Mouse (Mus musculus) kidney, postnatal 36 days (tissue): Measurements from ENCODE around the gene Meiob.

Experiments used
- DNase-seq, 2 experiments: peaks; one replicate each; pipeline ENCODE4 v3.0.0; 2021 to 2022; ENCODE audit warnings: mixed read lengths in 2 of 2

Gene Meiob

GRCm38 (mm10) chr17:24874405-24874745, 70.3 kb downstream of the Meiob start:
- no peak for DNase-seq

DNA sequence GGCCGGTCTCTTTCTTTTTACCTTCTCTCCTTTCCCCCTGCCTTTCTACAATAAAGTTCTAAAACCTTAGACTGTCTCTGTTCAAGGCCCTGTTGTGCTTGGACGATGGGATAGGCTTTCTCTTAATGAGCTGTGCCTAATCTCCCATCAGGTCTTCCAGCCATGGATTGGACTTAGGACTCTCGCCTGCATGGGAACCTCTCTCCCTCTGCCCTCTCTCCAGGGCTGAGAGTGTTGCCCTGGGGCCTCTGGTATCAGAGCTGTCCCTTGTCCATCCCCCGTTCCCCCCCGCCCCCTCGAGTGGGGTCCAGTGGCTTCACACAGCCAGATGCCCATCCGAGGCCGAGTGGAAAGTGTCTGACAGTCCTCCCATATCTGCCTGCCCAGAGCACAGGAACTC, 70.9 kb downstream of the Meiob start:
- DNase-seq, result peak in 1 of 2 experiments; percentile 41

- peak; percentile 79 to 83 for DNase-seq
Observed at GRCm38 (mm10) chr17:24877336-24878116, 73.4 kb downstream of the Meiob start.

DNA sequence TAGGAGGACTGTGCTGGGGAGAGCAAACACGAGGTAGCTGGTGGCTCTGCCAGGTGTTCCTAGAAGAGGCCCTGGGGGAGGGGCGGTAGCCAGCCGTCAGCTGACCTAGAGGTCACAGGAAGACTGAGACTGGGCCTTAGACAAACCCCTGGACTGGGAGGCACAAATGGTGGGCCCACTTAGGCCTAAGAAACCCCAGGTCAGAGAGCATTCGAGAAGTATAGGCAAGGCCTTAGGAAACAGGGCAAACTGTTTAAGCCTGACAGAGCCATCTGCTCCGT, 74.0 kb downstream of the Meiob start:
- DNase-seq, result peak; percentile 94

DNA sequence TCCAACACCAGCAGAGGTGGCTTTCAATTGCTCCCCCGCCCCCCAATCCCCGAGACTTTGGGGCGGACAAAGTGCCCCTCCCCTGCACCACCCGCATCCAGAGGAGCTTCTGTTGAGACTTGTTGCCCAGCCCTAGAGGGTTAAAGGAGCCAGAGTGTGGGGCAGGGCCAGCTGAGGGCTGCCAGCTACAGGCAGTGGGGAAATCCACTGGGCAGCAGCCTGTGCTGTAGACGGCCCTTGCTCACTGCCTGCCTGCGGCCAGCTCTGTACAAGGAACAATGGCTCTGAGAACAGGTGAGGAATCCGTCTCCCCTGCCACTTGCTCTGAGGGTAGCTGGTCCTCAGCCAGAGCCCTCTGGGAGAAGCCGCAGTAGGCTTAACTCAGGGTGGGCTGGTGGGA, 74.4 kb downstream of the Meiob start:
- DNase-seq, result peak; percentile 50 to 61

DNA sequence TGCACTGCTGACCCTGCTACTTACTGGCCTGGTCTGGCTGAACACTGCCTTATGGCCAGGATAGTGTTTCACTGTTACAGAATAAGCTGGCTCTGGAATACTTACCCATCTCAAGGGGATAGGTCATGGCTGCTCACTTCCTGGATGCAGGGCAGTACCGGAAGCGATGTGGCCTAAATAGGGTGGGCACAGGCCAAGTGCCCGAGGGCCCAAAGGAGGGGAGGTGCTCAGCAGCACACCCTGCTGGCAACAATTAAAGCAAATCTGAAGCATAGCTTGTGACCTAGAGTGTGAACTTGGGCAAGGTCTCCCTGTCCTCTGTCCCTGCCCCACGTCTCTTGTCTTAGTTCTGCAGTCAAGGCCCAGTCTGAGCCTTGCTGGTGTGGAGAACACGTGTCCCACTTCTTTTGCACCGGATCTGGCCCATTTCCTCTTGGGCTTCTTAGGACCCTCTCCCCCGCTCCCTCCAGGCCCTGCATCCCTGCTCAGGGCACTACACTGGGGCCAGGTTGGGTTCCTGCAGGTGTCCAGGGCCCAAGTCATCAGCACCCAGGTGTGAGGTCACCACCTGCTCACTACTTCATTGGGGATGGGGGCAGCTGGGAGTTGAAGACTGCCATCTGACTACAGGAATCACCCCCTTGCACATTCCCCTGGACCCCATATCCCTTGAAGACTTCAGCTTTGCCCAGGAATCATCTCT, 77.8 kb downstream of the Meiob start:
- peak; percentile 52 to 79 for DNase-seq

DNA sequence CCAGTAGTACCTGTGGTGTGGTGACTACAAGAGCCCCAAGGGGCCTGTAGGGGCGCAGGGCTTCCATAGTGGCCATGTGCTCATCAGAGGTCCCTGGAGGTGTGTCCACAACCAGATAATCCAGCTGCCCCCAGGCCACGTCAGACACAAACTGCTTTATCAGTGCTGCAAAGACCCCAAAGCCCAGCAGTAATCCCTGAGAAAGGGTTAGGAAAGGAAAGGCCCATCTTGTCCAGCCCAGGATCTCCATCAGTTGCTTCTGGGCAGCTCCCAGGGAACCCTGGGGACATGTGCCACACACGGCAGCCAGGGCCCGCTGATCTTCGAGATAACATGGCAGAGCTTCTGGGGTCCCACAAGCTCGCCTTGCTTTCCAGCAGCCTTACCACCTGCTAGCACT, 80.3 kb downstream of the Meiob start:
- DNase-seq, result no peak

DNA sequence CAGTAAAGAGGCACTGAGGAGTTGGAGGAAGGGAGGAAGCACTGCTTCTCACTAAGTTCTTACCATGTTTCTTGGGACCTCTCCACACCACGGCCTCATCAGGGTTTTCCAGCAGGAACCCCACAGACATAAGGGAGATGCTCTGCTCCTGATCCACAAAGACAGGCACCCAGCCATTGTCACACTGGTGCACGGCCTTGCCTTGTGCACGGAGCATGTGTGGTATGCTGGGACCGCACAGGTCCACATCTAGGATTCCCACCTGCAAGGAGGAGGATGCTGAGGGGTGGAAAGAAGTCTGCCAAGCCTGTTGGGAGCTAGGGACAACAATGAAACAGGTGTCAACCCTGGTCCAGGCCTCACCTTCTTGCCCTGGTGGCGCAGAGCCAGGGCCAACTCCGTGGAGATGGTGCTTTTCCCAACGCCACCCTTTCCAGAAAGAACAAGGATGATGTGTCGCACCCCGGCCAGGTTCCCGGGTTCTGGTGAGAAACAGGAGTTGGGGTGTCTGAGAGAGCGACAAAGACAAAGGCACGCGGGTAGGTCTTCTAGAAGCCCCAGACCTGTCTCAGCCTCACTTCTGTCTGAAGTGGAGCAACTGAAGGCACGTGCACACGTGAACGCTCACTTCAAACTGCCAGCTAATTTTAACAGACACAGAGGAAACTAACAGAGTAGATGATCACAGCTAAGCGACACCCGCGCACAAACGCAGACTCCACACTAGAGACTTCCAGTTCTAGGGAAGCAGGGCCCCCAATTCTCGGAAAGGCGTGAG, 81.5 kb downstream of the Meiob start:
- DNase-seq, result no peak

DNA sequence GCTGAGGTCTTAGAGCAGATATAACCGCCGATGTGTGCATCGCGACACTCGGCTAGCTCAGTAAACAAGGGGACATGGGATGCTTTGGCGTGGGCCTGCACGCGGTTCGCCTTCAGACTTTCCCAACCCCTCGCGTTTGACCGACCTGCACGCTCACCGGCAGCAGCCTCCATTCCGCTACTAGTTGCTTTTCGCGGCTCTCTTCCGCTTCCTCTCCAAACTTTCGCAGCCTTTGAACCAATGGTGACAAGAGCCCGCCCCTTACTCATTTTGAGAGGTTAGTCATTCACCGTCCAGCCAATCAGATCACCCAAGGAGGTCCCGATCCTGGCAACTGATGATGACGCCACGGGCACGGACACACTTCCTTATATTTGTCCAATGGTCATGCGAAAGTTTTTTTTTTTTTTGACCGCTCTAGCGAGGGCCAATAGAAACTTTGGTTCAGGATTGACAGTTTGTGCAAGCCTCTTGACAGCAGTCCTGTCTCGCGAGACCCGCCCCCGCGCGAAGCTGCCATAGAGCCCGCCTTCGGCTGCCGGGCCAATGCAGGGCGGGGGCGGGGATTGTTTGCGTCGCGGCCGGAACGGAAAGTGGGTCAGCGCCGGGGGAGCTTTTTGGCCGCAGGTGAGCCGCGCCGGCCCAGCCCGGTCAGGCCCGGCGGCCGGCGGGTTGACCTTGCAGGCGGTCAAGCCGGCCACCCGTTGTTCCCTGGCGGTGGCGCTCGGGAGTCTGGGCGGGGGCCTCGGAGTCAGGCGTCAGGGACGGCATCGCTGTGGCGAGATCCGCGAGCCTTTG, 82.2 kb downstream of the Meiob start, which contains the start of the genes Nubp2 and Spsb3:
Gene Nubp2, minus strand, starts transcription at position 216 of the 798 bp plus-strand sequence.
Gene Spsb3, plus strand, starts transcription at position 510 of the 798 bp plus-strand sequence.
- peak; percentile 99 to 100 for DNase-seq

GRCm38 (mm10) chr17:24886932-24887271, 82.8 kb downstream of the Meiob start:
- DNase-seq, result no peak

- DNase-seq, result peak in 1 of 2 experiments; percentile 12
Observed at GRCm38 (mm10) chr17:24887291-24888080, 83.4 kb downstream of the Meiob start.

DNA sequence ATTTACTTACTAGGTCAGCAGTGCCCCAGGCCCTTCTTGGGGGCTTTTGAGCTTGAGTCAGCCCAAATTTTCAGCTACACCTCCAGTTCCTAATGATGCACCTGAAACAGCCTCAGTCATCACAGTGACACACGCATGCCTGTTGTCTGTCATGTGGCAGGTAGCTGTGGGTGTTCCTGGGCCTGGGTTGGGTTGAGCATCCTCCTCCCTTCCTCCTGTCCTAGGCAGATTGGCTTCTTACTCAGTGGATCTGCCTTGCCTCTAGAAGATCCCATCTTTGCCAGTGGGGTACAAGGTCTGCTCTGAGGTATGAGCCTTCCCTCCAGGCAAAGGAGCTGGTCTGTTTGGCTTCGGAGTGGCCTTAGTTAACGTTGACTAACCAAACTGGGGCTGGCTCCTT, 84.8 kb downstream of the Meiob start:
- no peak for DNase-seq
